Mouse (Mus musculus) spleen, adult 2 months (tissue): Measurements from ENCODE around the gene H2-Q1.

Experiments
- CTCF ChIP-seq: fragments of 200-500 bp; IDR thresholded peaks from 2 replicates; pipeline ENCODE4 v1.5.1; 2011; ENCODE audit warnings: mild to moderate bottlenecking, inconsistent platforms; ENCODE audit not compliant: insufficient read depth, insufficient read length, insufficient replicate concordance; ENCODE audit errors: extremely low read depth
- POLR2A ChIP-seq: fragments of 200-500 bp; IDR thresholded peaks from 2 replicates; pipeline ENCODE4 v1.6.1; 2011; ENCODE audit warnings: low read depth, low read length, inconsistent platforms

GRCm38 (mm10) chr17:35357086-35357485, 36.9 kb downstream of the H2-Q1 start:
- TF ChIP-seq CTCF = no peak
- TF ChIP-seq POLR2A = no peak
